Mouse (Mus musculus): Measurements from ENCODE around the gene Ksr2.

Ksr2 gene

DNA sequence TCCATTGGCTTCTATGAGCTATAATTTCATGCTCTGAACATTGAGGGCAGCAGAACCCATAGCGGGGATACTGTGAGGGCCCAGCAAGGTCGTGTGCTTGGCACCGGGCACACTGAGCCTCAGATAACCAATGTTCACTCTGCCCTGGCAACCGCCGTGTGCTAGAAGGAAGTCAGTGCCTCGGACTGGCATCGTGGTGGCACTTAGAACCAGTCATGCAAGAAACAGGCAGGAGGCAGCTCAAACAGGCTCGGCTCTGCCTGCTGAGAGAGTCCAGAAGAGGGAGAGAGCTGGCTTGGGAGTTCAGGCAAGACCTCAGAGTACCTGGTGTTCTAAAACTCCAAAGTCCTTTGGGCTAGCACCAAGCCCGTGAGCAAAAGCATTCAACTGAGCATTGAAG, 350.7 kb downstream of the Ksr2 start:
- in situ Hi-C loops (cut with MboI, MseI), result no loop called here

DNA sequence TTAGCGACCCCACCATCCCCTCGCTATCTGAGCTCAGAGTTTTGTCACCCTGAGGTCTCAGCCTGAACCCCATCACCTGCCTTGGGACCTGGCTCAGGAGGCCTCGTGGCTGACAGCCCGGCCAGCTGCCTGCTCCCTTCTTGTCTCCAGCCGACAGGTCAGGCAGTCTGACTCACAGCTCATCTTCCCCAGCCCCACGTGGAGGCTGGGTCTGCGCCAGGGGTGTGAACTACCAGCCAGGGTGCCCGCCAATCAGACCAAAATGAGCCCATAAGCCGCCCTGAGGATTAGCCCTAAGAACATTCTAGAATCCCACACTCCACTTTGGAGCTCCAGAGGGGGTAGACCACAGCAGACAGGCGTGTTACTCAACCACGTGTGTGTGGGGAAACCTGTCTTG, 365.4 kb downstream of the Ksr2 start:
- in situ Hi-C loops (cut with MboI, MseI), result no loop called here

DNA sequence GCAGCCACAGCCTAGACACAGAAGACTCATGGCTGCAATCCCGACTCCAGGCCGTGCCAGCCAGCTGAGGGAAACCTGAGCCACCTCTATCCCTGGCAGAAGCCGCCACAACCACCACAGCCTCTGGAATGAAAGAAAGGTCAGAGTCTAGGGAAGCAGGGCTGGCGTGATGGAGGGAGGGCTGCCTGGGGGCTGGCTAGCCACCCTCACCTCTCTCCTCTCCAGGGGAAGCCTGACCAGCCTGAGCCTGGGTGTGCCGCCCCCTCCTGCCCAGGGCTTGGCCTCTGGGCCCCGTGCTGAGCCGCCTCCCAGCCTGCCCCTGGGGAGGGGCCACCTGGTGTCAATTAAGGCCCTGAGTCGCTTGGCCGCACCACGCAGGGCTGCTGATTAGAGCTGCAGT, 366.9 kb downstream of the Ksr2 start, which contains the start of gene Nos1:
Nos1 (plus strand) TSS at position 352 of the 400 bp plus-strand sequence.
- in situ Hi-C loops (cut with MboI, MseI), result no loop called here

DNA sequence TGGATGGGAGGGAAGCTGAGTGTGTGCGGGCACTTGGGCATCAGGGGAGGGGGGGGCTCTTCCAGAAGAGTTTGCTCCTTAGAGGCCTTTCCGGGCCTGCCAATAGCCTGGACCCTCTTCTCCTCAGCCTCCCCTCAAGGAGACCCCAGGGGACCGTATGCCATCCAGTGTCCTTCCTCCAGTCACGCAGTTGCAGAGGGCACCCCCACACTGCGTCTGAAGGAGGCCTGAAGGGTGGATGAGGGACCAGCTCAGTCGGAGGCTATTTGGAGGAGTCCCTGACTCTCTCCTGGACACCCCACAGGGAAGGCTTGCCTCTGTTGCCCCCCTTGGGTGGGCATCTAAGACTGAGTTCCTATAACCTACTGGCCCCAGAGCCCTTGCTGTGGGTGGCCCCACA, 367.4 kb downstream of the Ksr2 start:
- in situ Hi-C loops (cut with MboI, MseI), result no loop called here

DNA sequence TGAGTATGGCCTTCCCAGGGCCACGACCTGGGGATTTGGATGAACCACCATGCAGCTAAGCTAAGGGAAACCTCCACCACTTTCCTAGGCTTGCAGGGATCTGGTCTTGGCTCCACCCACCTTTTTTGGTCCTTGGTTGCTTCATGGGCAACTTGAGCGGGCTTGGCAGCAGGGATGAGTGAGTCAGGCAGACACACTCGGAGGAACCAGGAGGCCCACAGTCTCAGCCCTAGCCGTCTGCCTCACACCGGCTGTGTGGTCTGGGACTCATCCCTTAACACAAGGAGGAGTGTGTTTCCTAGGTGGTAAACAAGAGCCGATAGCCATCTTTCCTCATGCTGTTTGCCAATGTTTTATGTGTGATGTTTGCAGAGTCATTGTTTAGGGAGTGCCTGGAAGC, 376.3 kb downstream of the Ksr2 start:
- in situ Hi-C loops (cut with MboI, MseI), result no loop called here

DNA sequence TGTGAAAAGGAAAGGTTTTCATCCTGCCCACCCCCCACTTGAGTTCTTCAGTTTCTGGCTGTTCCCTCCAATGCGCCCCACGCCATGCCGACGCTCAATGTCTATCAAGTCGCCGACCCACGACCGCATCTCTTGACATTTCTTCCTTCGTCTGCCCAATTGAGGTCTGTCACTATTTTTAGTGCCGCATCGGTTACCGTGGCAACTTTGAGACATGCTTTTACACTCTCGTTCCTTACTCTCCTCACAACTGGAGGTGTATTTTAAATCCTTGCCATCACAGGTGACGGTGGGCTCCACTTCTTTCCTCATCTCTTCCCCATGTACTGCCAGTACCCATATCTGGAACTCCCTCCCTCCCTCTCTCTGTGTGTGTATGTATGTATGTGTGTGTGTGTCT, 378.1 kb downstream of the Ksr2 start:
- in situ Hi-C loops (cut with MboI, MseI), result no loop called here

DNA sequence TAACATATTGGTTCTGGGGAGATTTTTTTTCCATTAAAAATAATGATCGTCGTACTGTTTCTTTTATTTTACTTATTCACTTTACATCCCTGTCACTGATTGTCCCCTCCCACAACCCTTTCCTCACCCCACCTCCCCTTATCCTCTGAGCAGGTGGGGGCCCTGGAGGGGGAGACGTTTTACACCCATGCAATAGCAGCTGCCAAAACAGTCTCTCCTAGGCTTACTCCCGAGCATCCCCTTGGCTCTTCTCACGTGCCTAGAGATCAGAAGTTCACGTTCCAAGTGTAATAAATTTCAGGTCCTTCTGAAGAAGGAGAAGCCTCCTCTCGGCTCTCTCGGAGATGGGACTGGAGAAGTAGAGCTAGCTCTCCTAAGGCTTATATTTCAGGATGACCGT, 387.0 kb downstream of the Ksr2 start:
- in situ Hi-C loops (cut with MboI, MseI), result no loop called here

DNA sequence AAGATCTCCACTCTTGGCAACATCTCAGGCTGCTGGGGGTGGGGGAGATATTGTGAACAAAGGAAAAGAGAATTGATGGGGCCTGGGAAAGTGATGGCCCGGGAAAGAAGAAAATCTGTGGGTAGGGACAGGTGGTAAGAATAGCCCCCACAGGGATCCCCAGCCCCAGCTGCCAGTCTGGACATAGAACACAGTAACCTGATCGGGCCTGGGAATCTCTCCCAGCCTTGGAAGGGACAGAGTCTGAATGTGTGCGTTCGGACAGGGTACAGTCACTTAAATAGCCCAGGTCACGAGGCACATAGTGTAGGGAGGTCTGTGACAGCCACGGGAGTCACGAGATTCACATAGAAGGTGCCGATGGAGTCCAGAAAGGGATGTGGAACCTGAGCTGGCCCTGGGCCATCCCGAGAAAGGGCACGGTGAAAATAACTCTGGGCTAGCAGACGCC, 388.3 kb downstream of the Ksr2 start:
- in situ Hi-C loops (cut with MboI, MseI), result no loop called here

DNA sequence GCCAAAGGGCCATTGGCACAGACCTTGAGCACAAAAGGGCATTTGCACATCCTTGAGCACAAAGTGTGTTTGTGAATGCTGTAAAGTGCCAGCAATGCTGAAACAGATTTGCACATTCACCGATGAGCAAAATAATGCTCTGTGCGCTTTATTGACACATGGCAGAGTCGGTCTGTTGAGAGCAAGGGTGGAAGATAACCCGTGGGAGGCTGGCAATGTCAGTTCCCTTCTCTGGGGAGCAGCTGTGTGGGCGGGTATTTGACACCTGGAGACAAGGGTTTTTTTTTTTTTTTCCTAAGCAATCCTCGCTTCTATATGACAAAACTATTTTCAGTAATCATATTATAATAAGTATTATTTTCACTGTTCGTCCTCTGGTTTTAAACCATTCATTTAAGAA, 389.8 kb downstream of the Ksr2 start:
- in situ Hi-C loops (cut with MboI, MseI), result no loop called here

DNA sequence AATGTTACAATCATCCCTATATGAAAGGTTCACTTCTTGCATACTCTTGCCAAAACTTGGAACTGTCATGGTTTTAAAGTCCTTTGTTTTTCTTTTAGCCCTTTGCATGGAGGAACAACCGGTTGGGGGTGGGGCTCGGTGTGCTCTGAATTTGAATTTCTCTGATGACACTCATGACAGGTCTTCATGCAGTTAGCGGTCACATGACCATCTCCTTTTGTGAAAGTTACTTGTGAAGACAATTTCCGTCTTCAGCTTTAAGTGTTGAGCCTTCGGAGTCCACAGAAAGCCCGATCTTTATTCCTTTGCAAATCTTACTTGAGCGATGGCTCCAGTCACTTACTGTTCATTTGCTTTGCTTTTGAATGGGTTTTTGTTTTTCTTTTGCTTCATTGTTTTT, 397.1 kb downstream of the Ksr2 start:
- in situ Hi-C loops (cut with MboI, MseI), result no loop called here

DNA sequence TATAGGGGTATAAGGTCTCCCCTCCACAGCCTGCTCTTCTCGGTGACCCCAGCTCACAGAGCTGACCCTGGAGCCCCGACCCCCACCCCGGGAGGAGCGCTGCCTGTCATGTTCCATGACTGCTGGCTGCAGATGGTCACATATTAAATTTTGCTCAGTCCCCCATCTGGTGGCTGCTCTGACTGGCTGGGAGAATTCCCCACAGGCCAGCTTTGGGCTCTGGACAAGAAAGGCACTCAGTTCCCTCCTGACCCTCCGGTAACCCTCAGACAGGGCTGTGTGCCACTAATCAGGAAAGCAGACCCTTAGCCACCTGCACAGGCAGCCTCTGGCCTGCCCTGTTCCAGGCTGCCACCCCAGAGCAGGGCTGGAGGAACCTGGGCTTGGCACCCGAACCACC, 405.0 kb downstream of the Ksr2 start:
- in situ Hi-C loops (cut with MboI, MseI), result no loop called here

DNA sequence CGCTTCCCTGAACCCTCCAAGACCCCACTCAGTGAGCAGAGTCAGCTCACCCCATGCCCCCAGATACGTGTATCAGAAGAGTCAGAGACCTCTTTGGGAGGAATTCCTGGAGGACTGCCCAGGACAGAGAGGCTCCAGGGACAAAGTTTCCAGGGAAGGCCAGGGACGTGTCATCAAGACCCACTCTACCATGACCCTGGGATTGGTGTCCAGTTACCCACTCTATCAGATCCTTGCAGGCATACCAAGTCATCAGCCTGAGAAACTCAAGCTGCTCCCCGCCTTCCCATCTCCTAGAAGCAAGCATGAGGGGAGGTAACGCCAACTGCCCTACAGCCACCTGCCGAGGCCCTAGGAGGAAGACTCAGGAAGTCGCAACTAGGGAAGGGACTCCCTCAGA, 406.6 kb downstream of the Ksr2 start:
- in situ Hi-C loops (cut with MboI, MseI), result no loop called here

DNA sequence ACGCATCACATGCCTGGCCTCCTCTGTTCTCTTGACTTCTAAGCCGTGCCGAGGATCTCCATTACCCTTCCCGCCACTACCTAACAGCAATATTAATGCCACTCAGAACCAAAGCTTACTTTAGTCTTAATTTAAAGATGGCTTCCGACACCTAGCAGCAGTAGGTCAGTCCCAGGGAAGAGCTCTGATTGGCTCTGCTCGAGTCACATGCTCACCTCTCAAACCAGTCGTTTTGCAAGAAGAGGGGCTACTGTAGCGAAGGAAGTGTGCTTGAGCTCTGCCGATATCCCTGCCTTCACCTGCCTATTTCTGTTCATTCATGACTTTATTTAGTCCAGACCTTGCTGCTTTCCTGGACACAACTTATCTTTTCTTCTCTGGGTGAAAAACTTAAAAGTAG, 410.0 kb downstream of the Ksr2 start:
- in situ Hi-C loops (cut with MboI, MseI), result no loop called here

DNA sequence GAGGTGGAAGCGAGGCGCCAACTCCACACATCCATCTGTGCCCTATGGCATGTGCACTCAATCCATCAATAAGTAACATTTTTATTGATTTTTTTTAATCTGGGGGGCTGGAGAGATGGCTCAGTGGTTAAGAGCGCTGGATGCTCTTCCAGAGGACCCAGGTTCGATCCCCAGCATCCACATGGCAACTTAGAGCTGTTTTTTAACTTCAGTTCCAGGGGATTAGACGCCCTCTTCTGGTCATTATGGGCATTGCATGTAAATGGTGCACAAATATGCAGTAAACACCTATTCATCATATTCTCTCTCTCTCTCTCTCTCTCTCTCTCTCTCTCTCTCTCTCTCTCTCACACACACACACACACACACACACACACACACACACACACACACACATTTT, 410.7 kb downstream of the Ksr2 start:
- in situ Hi-C loops (cut with MboI, MseI), result no loop called here

All from T-helper 1 cell (primary cell).